Mouse (Mus musculus) kidney, adult 2 months (tissue): ENCODE measurements around the gene Lmod1.

Source experiments
- CTCF ChIP-seq: fragments of 200-500 bp; conservative IDR thresholded peaks from 2 replicates; pipeline ENCODE4 v1.5.1; 2011; ENCODE audit warnings: low read depth, mild to moderate bottlenecking, control low read depth, low read length, moderate library complexity, mixed read lengths; ENCODE audit not compliant: insufficient read depth, insufficient read length
- POLR2A ChIP-seq: fragments of 200-500 bp; IDR thresholded peaks from one replicate; pipeline ENCODE4 v1.6.1; 2011; ENCODE audit warnings: low read depth, low read length, control low read depth

GRCm38 (mm10) chr1:135359071-135359470 is 34.5 kb downstream of the Lmod1 start:
- TF ChIP-seq CTCF (no peak), POLR2A (no peak)
